Mouse (Mus musculus): ENCODE results near the gene Fam189a2. TPM values are rescaled to one million over a fixed set of nuclear protein-coding genes. Genes with fewer than 3 reads are reported as not detected.

Gene Fam189a2
- polyA plus RNA-seq, 1 experiment: 4.8 TPM

DNA sequence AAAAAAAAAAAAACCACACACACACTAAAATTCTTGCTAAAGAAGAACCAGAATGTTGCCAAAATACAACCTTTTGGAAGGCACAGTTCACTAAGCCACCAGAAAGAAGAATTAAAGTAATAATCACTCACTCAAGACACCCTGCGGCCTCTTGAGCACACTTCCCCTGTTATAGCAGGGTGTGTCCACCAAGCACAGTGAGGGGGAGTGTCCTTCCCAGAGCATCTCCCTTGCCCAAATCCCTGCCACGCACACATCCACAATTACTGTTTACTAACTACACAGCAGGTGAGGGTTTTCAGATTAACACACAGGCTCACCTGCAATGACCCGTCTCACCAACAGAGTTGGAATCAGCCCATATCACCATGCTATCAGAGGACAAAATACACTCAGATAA, 8.0 kb downstream of the Fam189a2 start:
- no peak overlapping the region for H3K4me3 ChIP-seq (ENCODE audit: control insufficient read depth, insufficient read depth, low read length)
- no peaks in the 10 kb centered on the region for H3K27me3 ChIP-seq (ENCODE audit: control insufficient read depth, insufficient read depth, low read length)
- 88% methylated on average over 3 of the region's 3 CpGs for WGBS
- no peak for TF ChIP-seq POLR2A (IDR thresholded peaks at IDR 0.05; ENCODE audit: control insufficient read depth, extremely low read depth, insufficient read depth, low read length, poor library complexity)
- no peak for TF ChIP-seq CTCF (IDR thresholded peaks at IDR 0.05; ENCODE audit: borderline replicate concordance, control insufficient read depth, extremely low read depth, insufficient read depth, low read length, poor library complexity)
- no peak overlapping the region for H3K27ac ChIP-seq (ENCODE audit: control insufficient read depth, insufficient read depth, low read length)
- no peak for DNase-seq
- H3K36me3 ChIP-seq (ENCODE audit: control insufficient read depth, insufficient read depth, low read length): no peaks in the 10 kb centered on the region
- H3K4me1 ChIP-seq (replicated peaks; ENCODE audit: control insufficient read depth, insufficient read depth, low read length): no peaks in the 10 kb centered on the region

DNA sequence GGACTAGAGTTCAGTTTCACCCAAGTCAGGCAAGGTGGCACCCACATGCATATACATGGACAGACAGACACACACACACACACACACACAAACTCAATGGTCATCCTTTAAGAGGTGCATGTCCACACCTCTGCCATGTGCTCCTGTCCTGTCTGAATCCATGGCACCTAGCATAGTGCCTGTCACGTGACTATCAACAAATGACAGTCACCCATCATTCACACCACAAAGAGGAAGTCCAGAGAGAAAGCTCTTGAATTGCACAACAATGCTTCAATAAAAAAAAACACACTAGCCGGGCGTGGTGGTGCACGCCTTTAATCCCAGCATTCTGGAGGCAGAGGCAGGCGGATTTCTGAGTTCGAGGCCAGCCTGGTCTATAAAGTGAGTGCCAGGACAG, 8.5 kb downstream of the Fam189a2 start:
- 68% methylated on average over 6 of the region's 6 CpGs for WGBS
- TF ChIP-seq CTCF (IDR thresholded peaks at IDR 0.05; ENCODE audit: borderline replicate concordance, control insufficient read depth, extremely low read depth, insufficient read depth, low read length, poor library complexity) (no peak), POLR2A (IDR thresholded peaks at IDR 0.05; ENCODE audit: control insufficient read depth, extremely low read depth, insufficient read depth, low read length, poor library complexity) (no peak)

GRCm38 (mm10) chr19:24020736-24021135, 10.1 kb downstream of the Fam189a2 start:
- Histone ChIP-seq H3K36me3 (ENCODE audit: control insufficient read depth, insufficient read depth, low read length) (no peaks in the 10 kb centered on the region), H3K4me1 (replicated peaks; ENCODE audit: control insufficient read depth, insufficient read depth, low read length) (no peaks in the 10 kb centered on the region), H3K4me3 (ENCODE audit: control insufficient read depth, insufficient read depth, low read length) (no peak overlapping the region)

More for the DNA sequence above, 8.5 kb downstream of the Fam189a2 start:
- no peaks in the 10 kb centered on the region for H3K36me3 ChIP-seq (ENCODE audit: control insufficient read depth, insufficient read depth, low read length)
- no peak overlapping the region for H3K27ac ChIP-seq (ENCODE audit: control insufficient read depth, insufficient read depth, low read length)
- H3K4me1 ChIP-seq (replicated peaks; ENCODE audit: control insufficient read depth, insufficient read depth, low read length): no peaks in the 10 kb centered on the region
- DNase-seq: no peak
- H3K4me3 ChIP-seq (ENCODE audit: control insufficient read depth, insufficient read depth, low read length): no peak overlapping the region
- H3K27me3 ChIP-seq (ENCODE audit: control insufficient read depth, insufficient read depth, low read length): no peaks in the 10 kb centered on the region

DNA sequence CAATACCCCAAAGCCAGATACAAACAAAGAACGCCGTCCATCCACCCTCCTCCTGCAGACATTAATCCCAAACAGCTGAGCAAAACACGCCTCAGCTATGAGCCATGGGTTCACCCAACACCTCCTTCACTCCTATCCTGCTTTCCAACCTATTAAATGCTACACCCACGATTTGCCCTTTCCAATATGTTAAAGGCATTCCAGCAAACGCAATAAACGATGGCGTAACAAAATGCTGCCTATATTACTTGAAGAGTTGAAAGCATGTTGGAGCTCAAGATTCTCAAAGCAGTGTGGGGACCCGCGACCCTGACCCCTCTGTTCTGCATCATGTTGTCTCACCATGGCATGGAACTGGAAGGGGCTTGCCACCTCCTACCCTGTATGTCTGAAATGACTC, 11.2 kb downstream of the Fam189a2 start:
- 93% methylated on average over 9 of the region's 9 CpGs for WGBS
- Histone ChIP-seq H3K4me1 (replicated peaks; ENCODE audit: control insufficient read depth, insufficient read depth, low read length) (no peaks in the 10 kb centered on the region), H3K27ac (ENCODE audit: control insufficient read depth, insufficient read depth, low read length) (no peak overlapping the region), H3K36me3 (ENCODE audit: control insufficient read depth, insufficient read depth, low read length) (no peaks in the 10 kb centered on the region), H3K27me3 (ENCODE audit: control insufficient read depth, insufficient read depth, low read length) (no peaks in the 10 kb centered on the region), H3K4me3 (ENCODE audit: control insufficient read depth, insufficient read depth, low read length) (no peak overlapping the region)
- TF ChIP-seq POLR2A (IDR thresholded peaks at IDR 0.05; ENCODE audit: control insufficient read depth, extremely low read depth, insufficient read depth, low read length, poor library complexity) (no peak), CTCF (IDR thresholded peaks at IDR 0.05; ENCODE audit: borderline replicate concordance, control insufficient read depth, extremely low read depth, insufficient read depth, low read length, poor library complexity) (no peak)
- no peak for DNase-seq

More at GRCm38 (mm10) chr19:24020736-24021135, 10.1 kb downstream of the Fam189a2 start:
- no peaks in the 10 kb centered on the region for H3K27me3 ChIP-seq (ENCODE audit: control insufficient read depth, insufficient read depth, low read length)
- no peak overlapping the region for H3K27ac ChIP-seq (ENCODE audit: control insufficient read depth, insufficient read depth, low read length)
- WGBS: 78% methylated on average over 3 of the region's 3 CpGs
- no peak for DNase-seq
- TF ChIP-seq CTCF (IDR thresholded peaks at IDR 0.05; ENCODE audit: borderline replicate concordance, control insufficient read depth, extremely low read depth, insufficient read depth, low read length, poor library complexity) (no peak), POLR2A (IDR thresholded peaks at IDR 0.05; ENCODE audit: control insufficient read depth, extremely low read depth, insufficient read depth, low read length, poor library complexity) (no peak)

GRCm38 (mm10) chr19:24018396-24018795, 12.4 kb downstream of the Fam189a2 start:
- TF ChIP-seq CTCF (IDR thresholded peaks at IDR 0.05; ENCODE audit: borderline replicate concordance, control insufficient read depth, extremely low read depth, insufficient read depth, low read length, poor library complexity): no peak
- WGBS: 94% methylated on average over 3 of the region's 3 CpGs
- Histone ChIP-seq H3K27me3 (ENCODE audit: control insufficient read depth, insufficient read depth, low read length) (no peaks in the 10 kb centered on the region), H3K4me3 (ENCODE audit: control insufficient read depth, insufficient read depth, low read length) (no peak overlapping the region), H3K27ac (ENCODE audit: control insufficient read depth, insufficient read depth, low read length) (no peak overlapping the region), H3K36me3 (ENCODE audit: control insufficient read depth, insufficient read depth, low read length) (no peaks in the 10 kb centered on the region), H3K4me1 (replicated peaks; ENCODE audit: control insufficient read depth, insufficient read depth, low read length) (no peaks in the 10 kb centered on the region)
- no peak for DNase-seq

- no peak for DNase-seq
- Histone ChIP-seq H3K4me1 (replicated peaks; ENCODE audit: control insufficient read depth, insufficient read depth, low read length) (no peaks in the 10 kb centered on the region), H3K27ac (ENCODE audit: control insufficient read depth, insufficient read depth, low read length) (no peak overlapping the region), H3K36me3 (ENCODE audit: control insufficient read depth, insufficient read depth, low read length) (no peaks in the 10 kb centered on the region), H3K4me3 (ENCODE audit: control insufficient read depth, insufficient read depth, low read length) (no peak overlapping the region), H3K27me3 (ENCODE audit: control insufficient read depth, insufficient read depth, low read length) (no peaks in the 10 kb centered on the region)
- 86% methylated on average over 3 of the region's 3 CpGs for WGBS
- no peak for TF ChIP-seq CTCF (IDR thresholded peaks at IDR 0.05; ENCODE audit: borderline replicate concordance, control insufficient read depth, extremely low read depth, insufficient read depth, low read length, poor library complexity)
- no peak for TF ChIP-seq POLR2A (IDR thresholded peaks at IDR 0.05; ENCODE audit: control insufficient read depth, extremely low read depth, insufficient read depth, low read length, poor library complexity)
Observed at GRCm38 (mm10) chr19:24017892-24018291, 12.9 kb downstream of the Fam189a2 start.

DNA sequence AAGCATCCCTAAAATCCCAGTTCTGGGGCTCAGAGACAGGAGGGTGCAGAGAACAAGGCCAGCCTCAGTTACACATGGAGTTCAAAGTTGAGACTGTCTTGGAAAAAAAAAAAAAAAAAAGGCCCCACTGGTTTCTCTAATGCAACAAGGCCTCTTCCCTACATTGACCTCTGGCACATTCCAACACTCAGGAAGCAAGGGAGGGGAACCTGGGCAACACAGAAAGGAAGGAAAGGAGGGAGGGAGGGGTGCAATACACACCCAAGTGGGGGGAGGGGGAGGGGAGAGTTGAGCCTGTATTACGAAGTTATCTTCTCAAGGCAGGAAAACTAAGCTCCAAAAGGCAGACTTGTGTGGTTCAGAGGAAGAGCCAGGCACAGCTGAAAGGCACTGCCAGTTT, 13.4 kb downstream of the Fam189a2 start:
- H3K36me3 ChIP-seq (ENCODE audit: control insufficient read depth, insufficient read depth, low read length): no peaks in the 10 kb centered on the region
- H3K27me3 ChIP-seq (ENCODE audit: control insufficient read depth, insufficient read depth, low read length): no peaks in the 10 kb centered on the region
- TF ChIP-seq POLR2A (IDR thresholded peaks at IDR 0.05; ENCODE audit: control insufficient read depth, extremely low read depth, insufficient read depth, low read length, poor library complexity) (no peak), CTCF (IDR thresholded peaks at IDR 0.05; ENCODE audit: borderline replicate concordance, control insufficient read depth, extremely low read depth, insufficient read depth, low read length, poor library complexity) (no peak)
- no peak for DNase-seq
- H3K27ac ChIP-seq (ENCODE audit: control insufficient read depth, insufficient read depth, low read length): no peak overlapping the region
- no peaks in the 10 kb centered on the region for H3K4me1 ChIP-seq (replicated peaks; ENCODE audit: control insufficient read depth, insufficient read depth, low read length)
- 44% methylated on average over 1 of the region's 1 CpGs for WGBS
- H3K4me3 ChIP-seq (ENCODE audit: control insufficient read depth, insufficient read depth, low read length): no peak overlapping the region

All from thymus, adult 2 months (tissue).